Mouse (Mus musculus) T-helper 1 cell (primary cell): ENCODE measurements around the gene Dyrk4.

Experiments
- in situ Hi-C: fragments of 300-600 bp; cut with MboI, MseI; formaldehyde crosslinking; loops from one replicate; pipeline ENCODE4 v1.15.1; 2025; ENCODE audit warnings: high pct_unique_total_duplicates

Dyrk4 gene

DNA sequence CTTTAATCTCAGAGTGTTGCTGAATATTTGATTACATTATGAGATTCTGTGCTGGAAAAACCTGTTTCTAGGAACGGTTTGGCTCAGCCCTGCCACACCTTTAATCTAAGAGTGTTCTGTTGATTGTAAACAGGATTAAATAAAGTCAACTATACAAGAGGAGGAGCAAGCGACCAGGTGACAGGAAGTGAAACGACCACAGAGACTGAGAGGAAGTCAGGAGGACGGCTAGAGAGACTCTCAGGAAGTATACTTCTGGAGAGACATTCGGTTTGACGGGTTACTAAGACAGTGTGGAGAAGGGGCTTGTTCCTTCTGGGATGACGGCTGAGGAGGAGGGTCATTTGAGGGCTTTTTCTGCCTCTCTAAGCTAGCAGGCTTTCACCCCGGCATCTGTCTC, 85.0 kb downstream of the Dyrk4 start:
- in situ Hi-C loops, result no loop called here
